Mouse (Mus musculus) c-Kit-positive CD71-negative TER-119-negative erythroid progenitor cells, embryonic 14.5 days (primary cell): ENCODE data around the gene Nlrc5.
"Not testable (repeated sequence)": the region's sequence is repeated elsewhere in the genome, so short reads cannot be mapped to it uniquely, and the experiment has no call there.

Source experiments
- DNase-seq: peaks from one replicate; pipeline ENCODE4 v3.0.0-alpha.2; 2013; ENCODE audit warnings: low read depth

The Nlrc5 gene

GRCm38 (mm10) chr8:94422270-94422669 lies 11.9 kb upstream of the Nlrc5 start:
- DNase-seq: no peak

GRCm38 (mm10) chr8:94427953-94428352 lies 6.2 kb upstream of the Nlrc5 start:
- DNase-seq: no peak

- no peak for DNase-seq
Observed at GRCm38 (mm10) chr8:94428420-94428819, 5.7 kb upstream of the Nlrc5 start.

GRCm38 (mm10) chr8:94429376-94429775 lies 4.8 kb upstream of the Nlrc5 start:
- no peak for DNase-seq

- DNase-seq: no peak
Observed at GRCm38 (mm10) chr8:94432212-94432611, 1.9 kb upstream of the Nlrc5 start.

GRCm38 (mm10) chr8:94434958-94435357 lies 802 bp downstream of the Nlrc5 start:
- no peak for DNase-seq

- DNase-seq: no peak
Observed at GRCm38 (mm10) chr8:94435397-94436111, 1.4 kb downstream of the Nlrc5 start.

- no peak for DNase-seq
Observed at GRCm38 (mm10) chr8:94436112-94436572, 2.0 kb downstream of the Nlrc5 start.

GRCm38 (mm10) chr8:94436900-94437299 lies 2.7 kb downstream of the Nlrc5 start:
- DNase-seq: no peak

GRCm38 (mm10) chr8:94438659-94439058 lies 4.5 kb downstream of the Nlrc5 start:
- DNase-seq: no peak

- no peak for DNase-seq
Observed at GRCm38 (mm10) chr8:94439691-94440090, 5.5 kb downstream of the Nlrc5 start.

GRCm38 (mm10) chr8:94440389-94440788 lies 6.2 kb downstream of the Nlrc5 start:
- DNase-seq: no peak

GRCm38 (mm10) chr8:94441686-94442085 lies 7.5 kb downstream of the Nlrc5 start:
- no peak for DNase-seq

- DNase-seq: no peak
Observed at GRCm38 (mm10) chr8:94443153-94443552, 9.0 kb downstream of the Nlrc5 start.

GRCm38 (mm10) chr8:94444480-94444879 lies 10.3 kb downstream of the Nlrc5 start:
- no peak for DNase-seq

GRCm38 (mm10) chr8:94447142-94447541 lies 13.0 kb downstream of the Nlrc5 start:
- DNase-seq: no peak

- DNase-seq: no peak
Observed at GRCm38 (mm10) chr8:94447583-94448324, 13.6 kb downstream of the Nlrc5 start.

- not testable (repeated sequence) for DNase-seq
Observed at GRCm38 (mm10) chr8:94452991-94453390, 18.8 kb downstream of the Nlrc5 start.

GRCm38 (mm10) chr8:94453868-94454488 lies 19.8 kb downstream of the Nlrc5 start:
- DNase-seq: no peak

GRCm38 (mm10) chr8:94454905-94455304 lies 20.7 kb downstream of the Nlrc5 start:
- no peak for DNase-seq

- no peak for DNase-seq
Observed at GRCm38 (mm10) chr8:94456071-94456470, 21.9 kb downstream of the Nlrc5 start.

GRCm38 (mm10) chr8:94458567-94458966 lies 24.4 kb downstream of the Nlrc5 start:
- DNase-seq: no peak

GRCm38 (mm10) chr8:94469656-94470055 lies 35.5 kb downstream of the Nlrc5 start:
- DNase-seq: no peak
